Comparison of ENCODE assay signal across 8 mouse cellular contexts in genomic region chr12:88957431-88957830, GRCm38 (mm10).
"Had no signal": no experiment of that assay in that cellular context is flagged by ENCODE, and none has a peak within 500 bp of the region (broad histone marks: within the 10 kb centered on the region; RNA-seq: fewer than 3 reads in every experiment).

No protein-coding gene starts in this region.

- DNase-seq: left cerebral cortex, postnatal 4 days; liver, postnatal 0 days; lung, embryonic 14.5 days; lung, postnatal 36 days; right cerebral cortex, adult 18-20 months; right cerebral cortex, postnatal 14 days; right cerebral cortex, postnatal 4 days; thymus, postnatal 25 days had no signal
